Mouse (Mus musculus): ENCODE measurements around the gene Rab31.

DNA sequence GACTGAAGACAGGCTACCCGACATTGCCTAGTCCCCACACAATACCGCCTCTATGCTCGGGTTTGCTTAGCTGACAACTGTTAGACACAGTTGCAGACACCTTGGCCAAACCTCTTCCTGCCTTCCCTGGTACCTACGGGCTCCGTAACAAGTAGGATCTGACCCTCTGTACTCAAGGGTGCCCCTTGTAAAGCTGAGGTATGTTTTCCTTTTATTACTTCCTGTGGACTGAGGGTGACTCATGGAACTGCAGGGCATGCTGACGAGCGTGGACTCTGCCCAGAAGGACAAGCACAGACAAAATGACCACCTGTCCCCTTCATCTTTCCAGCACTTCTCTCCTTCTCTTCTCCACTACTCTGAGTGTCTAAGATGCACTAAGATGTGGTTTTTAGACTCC lies 1.9 kb upstream of the Rab31 start:
- TF ChIP-seq EP300 (IDR thresholded peaks at IDR 0.05; ENCODE audit: low read length) (no peak), SMC3 (IDR thresholded peaks at IDR 0.05; ENCODE audit: low read depth, low read length) (no peak), POLR2A (IDR thresholded peaks at IDR 0.05; ENCODE audit: low read depth, low read length) (no peak), NELFE (IDR thresholded peaks at IDR 0.05; ENCODE audit: low read depth, low read length) (no peak), ELF1 (IDR thresholded peaks at IDR 0.05; ENCODE audit: low read depth, low read length) (no peak), SIN3A (IDR thresholded peaks at IDR 0.05; ENCODE audit: low read length) (no peak), TCF12 (IDR thresholded peaks at IDR 0.05; ENCODE audit: low read depth, low read length) (no peak), KAT2A (IDR thresholded peaks at IDR 0.05; ENCODE audit: insufficient replicate concordance, low read length) (no peak), MAZ (IDR thresholded peaks at IDR 0.05; ENCODE audit: low read depth, low read length) (no peak), ZC3H11A (IDR thresholded peaks at IDR 0.05; ENCODE audit: low read depth, low read length) (no peak)

Measured in CH12.LX (cell line).